Mouse (Mus musculus) limb, embryonic 14.5 days (tissue): Measurements from ENCODE around the gene Ptbp3. TPM values are rescaled to one million over a fixed set of nuclear protein-coding genes. Genes with fewer than 3 reads are reported as not detected.
A peak's percentile ranks its signal among the peaks of the same experiment; 100 is the strongest.

Experiments used
- ATAC-seq: fragments of 200-750 bp; cut with Nextera tagmentation; 2 replicates; pipeline ENCODE4 v1.8.0; 2017; ENCODE audit warnings: low read depth, moderate number of reproducible peaks, moderate TSS enrichment; ENCODE audit not compliant: low FRiP score
- DNase-seq: peaks from one replicate; pipeline ENCODE4 v3.0.0-alpha.2; 2015; ENCODE audit warnings: low spot score
- H3K27ac ChIP-seq: fragments of 300-500 bp; sonication (generic); replicated peaks from 2 replicates; pipeline ENCODE4 v1.5.1; 2014; ENCODE audit warnings: low read depth, mild to moderate bottlenecking, low read length, moderate library complexity, mixed read lengths
- H3K27me3 ChIP-seq: fragments of 300-500 bp; sonication (generic); 2 replicates; pipeline ENCODE4 v1.6.1; 2014; ENCODE audit warnings: low read length, mixed read lengths; ENCODE audit not compliant: control insufficient read depth, insufficient read depth
- H3K36me3 ChIP-seq: fragments of 300-500 bp; sonication (generic); 2 replicates; pipeline ENCODE4 v1.6.1; 2014; ENCODE audit warnings: mild to moderate bottlenecking, low read length, moderate library complexity, mixed read lengths; ENCODE audit not compliant: control insufficient read depth, insufficient read depth
- H3K4me1 ChIP-seq: fragments of 300-500 bp; sonication (generic); 2 replicates; pipeline ENCODE4 v1.6.1; 2014; ENCODE audit warnings: antibody characterized with exemption, low read length, mixed read lengths; ENCODE audit not compliant: control insufficient read depth, insufficient read depth
- H3K4me2 ChIP-seq: fragments of 300-500 bp; sonication (generic); replicated peaks from 2 replicates; pipeline ENCODE4 v1.6.1; 2014; ENCODE audit warnings: low read depth, mild to moderate bottlenecking, low read length, moderate library complexity; ENCODE audit not compliant: severe bottlenecking
- H3K4me3 ChIP-seq: fragments of 300-500 bp; sonication (generic); replicated peaks from 2 replicates; pipeline ENCODE4 v1.5.1; 2014; ENCODE audit warnings: low read length
- H3K9ac ChIP-seq: fragments of 300-500 bp; sonication (generic); 2 replicates; pipeline ENCODE4 v1.6.1; 2014; ENCODE audit warnings: mild to moderate bottlenecking, low read depth, low read length, moderate library complexity; ENCODE audit not compliant: severe bottlenecking
- H3K9me3 ChIP-seq: fragments of 300-500 bp; sonication (generic); 2 replicates; pipeline ENCODE4 v1.6.1; 2016; ENCODE audit warnings: low read length; ENCODE audit not compliant: control insufficient read depth
- POLR2A ChIP-seq: fragments of 200-500 bp; IDR thresholded peaks from 2 replicates; pipeline ENCODE4 v1.8.0; 2012; ENCODE audit warnings: inconsistent platforms, mild to moderate bottlenecking, moderate library complexity, borderline replicate concordance; ENCODE audit not compliant: insufficient read depth, insufficient read length; ENCODE audit errors: extremely low read depth
- WGBS: fragments of 180-500 bp; shearing (Covaris S2); extraction: QIAGEN DNeasy Blood & Tissue Kit; methylation state at CpG from one replicate; pipeline ENCODE4 v1.1.7; 2014; 5-methylcytosine and 5-hydroxymethylcytosine counted together
- polyA plus RNA-seq, 2 experiments: library from polyadenylated mRNA; depleted of rRNA in 1 of 2; stranded (reverse) in 1 of 2; unstranded in 1 of 2; fragments of >200 nt; fragmentation: Nextera tagmentation in 1 of 2; extraction: Ambion mirVana in 1 of 2; gene quantifications; 2 replicates each; pipeline versions ENCODE4 v1.2.1 to v1.2.3; 2012 to 2014

The Ptbp3 gene
- polyA plus RNA-seq, 2 experiments = 27.1 to 53.1 TPM

DNA sequence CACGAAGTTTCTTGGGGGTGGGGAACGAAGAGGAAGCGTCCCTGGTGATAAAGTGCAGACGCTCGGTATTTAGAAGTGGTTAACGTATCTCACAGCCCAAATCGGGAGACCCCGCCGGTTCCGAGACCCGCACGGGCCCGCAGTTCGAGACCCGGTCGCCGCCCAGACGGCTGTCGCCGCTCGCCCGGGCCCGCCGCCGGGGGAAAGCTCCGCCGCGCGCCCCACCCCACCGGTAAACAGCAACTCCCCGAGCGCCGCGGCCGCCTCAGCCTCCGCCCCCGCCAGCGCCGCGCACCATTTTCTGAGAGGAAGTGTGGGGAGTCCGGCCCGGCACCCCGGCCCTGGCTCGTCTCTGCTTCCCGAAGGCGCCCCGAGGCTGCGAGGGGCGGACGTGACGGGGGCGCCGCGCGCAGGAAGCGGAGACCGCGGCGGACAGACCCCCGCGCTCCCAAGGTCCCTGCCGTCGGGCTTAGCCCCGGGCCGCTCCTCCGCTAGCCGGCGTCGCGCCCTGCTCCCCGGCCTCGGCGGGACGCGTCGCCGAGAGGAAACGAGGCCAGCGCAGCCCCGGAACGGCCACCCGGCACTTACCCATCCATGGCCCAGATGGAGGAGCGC lies 497 bp downstream of the Ptbp3 start:
- Histone ChIP-seq H3K4me1 (peaks cover 13% of the 10 kb centered on the region), H3K27ac (peak overlapping the region; percentile 91), H3K9me3 (no peaks in the 10 kb centered on the region), H3K36me3 (no peaks in the 10 kb centered on the region), H3K27me3 (no peaks in the 10 kb centered on the region), H3K4me3 (peak overlapping the region; percentile 93), H3K9ac (peak overlapping the region; percentile 91), H3K4me2 (peak overlapping the region; percentile 90)
- no peak for TF ChIP-seq POLR2A
- DNase-seq = peak; percentile 36
- under 1% methylated on average over 66 of the region's 83 CpGs for WGBS
- ATAC-seq = peak; percentile 62

- no peak for TF ChIP-seq POLR2A
- no peak for ATAC-seq
- 3% methylated on average over 18 of the region's 18 CpGs for WGBS
- peaks cover 13% of the 10 kb centered on the region for H3K4me1 ChIP-seq
- peak overlapping the region; percentile 90 for H3K4me2 ChIP-seq
- DNase-seq = peak; percentile 34
- H3K9me3 ChIP-seq = no peaks in the 10 kb centered on the region
- no peaks in the 10 kb centered on the region for H3K27me3 ChIP-seq
- H3K27ac ChIP-seq = peak overlapping the region; percentile 91; the same call in 1 of the 2 replicates
- H3K9ac ChIP-seq = peak overlapping the region; percentile 91
- H3K4me3 ChIP-seq = peak overlapping the region; percentile 93
- H3K36me3 ChIP-seq = no peaks in the 10 kb centered on the region
These were observed 1.1 kb downstream of the Ptbp3 start for GRCm38 (mm10) chr4:59548011-59548559.

DNA sequence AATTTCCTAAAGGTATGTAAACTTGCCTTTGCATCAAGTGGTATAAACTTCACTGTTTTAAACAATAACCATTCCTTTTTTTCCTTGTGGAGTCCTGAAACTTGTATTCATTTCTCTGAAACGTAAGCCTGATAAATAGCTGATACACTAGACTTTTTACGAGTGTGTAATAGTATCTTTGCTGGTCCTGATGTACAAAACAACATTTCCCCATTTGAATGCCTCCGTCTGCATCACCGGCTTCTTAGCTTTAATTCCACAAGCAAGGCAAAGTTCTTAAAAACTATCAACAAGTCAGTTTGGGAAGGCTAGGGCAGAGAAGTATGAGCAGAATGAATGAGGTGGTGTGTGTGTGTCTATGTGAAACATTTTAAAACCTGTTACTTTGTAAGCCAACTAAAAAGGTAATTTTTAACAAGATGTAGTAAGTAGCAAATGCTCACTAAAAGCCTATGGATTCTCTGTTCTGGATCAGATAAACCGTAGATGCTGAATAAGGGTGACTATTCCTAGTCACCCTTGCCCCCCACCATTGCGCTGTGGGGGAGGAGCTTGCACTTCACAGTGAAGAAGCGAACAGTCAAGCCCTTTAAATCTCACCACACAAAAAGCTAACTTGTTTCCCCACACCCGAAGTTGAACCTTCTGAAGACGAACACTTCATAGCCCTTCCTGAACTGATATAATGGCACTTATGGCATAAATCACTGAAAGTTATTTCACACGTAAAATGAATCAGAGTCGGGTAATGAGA lies 1.9 kb downstream of the Ptbp3 start:
- peak overlapping the region; percentile 90 for H3K4me2 ChIP-seq
- WGBS = 19% methylated on average over 11 of the region's 11 CpGs
- peak; percentile 6 for DNase-seq

DNA sequence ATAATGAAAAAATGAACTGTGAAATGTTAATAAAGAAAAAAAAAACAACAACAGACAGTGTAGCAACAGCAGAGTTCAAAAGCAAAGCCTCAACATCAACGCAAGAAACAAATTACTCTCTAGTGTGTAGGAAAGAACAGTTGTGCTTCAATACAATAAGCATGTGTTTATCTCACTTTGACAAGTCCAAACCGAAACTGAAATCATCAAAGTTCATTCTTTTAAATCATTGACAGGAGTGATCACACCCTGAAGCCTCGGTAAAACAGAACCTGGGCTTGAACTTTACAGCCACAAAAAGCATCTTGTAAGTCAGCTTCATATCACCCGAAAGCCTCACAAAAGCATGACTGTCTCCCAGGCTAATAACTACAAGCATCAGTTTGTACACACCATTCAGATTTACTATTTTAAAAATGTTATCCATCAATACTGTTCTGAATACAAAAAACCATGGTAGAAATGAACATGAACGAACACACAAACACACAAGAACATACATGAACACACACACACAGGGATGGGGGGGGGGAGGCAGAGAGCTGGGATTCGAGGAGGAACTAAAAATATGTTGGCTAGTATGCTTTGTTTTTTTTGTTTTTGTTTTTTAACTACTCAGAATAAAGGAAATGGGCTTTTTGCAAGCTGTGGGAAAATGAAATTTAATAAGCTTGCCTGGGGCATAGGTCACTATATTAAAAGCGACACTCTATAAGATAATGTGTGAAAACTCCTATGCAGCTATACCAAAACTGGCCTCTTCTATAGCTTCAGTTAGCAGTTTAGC lies 2.7 kb downstream of the Ptbp3 start:
- Histone ChIP-seq H3K4me3 (no peak overlapping the region), H3K36me3 (no peaks in the 10 kb centered on the region), H3K4me1 (peaks cover 13% of the 10 kb centered on the region), H3K9me3 (no peaks in the 10 kb centered on the region), H3K27ac (no peak overlapping the region), H3K4me2 (0 out of 2 replicates have a peak overlapping the region, but pooled peaks have one; percentile 15), H3K9ac (no peak overlapping the region), H3K27me3 (no peaks in the 10 kb centered on the region)
- DNase-seq (no peak), ATAC-seq (no peak)
- TF ChIP-seq POLR2A = no peak
- WGBS = 55% methylated on average over 7 of the region's 7 CpGs

More for the DNA sequence above, 1.9 kb downstream of the Ptbp3 start:
- Histone ChIP-seq H3K4me3 (peak overlapping the region; percentile 93), H3K9me3 (no peaks in the 10 kb centered on the region), H3K9ac (no peak overlapping the region), H3K36me3 (no peaks in the 10 kb centered on the region), H3K27ac (no peak overlapping the region), H3K4me1 (peaks cover 13% of the 10 kb centered on the region), H3K27me3 (no peaks in the 10 kb centered on the region)
- ATAC-seq = no peak
- no peak for TF ChIP-seq POLR2A

GRCm38 (mm10) chr4:59544654-59545053 lies 4.5 kb downstream of the Ptbp3 start:
- no peak overlapping the region for H3K4me2 ChIP-seq
- H3K4me1 ChIP-seq = peaks cover 13% of the 10 kb centered on the region
- H3K9me3 ChIP-seq = no peaks in the 10 kb centered on the region
- no peak overlapping the region for H3K9ac ChIP-seq
- H3K27ac ChIP-seq = no peak overlapping the region
- no peaks in the 10 kb centered on the region for H3K36me3 ChIP-seq
- H3K4me3 ChIP-seq = no peak overlapping the region
- TF ChIP-seq POLR2A = no peak
- DNase-seq (no peak), ATAC-seq (no peak)
- WGBS = 62% methylated on average over 2 of the region's 2 CpGs
- no peaks in the 10 kb centered on the region for H3K27me3 ChIP-seq
